Mouse (Mus musculus): ENCODE data around the gene Rgs3. TPM values are rescaled to one million over a fixed set of nuclear protein-coding genes. Genes with fewer than 3 reads are reported as not detected.
A peak's percentile ranks its signal among the peaks of the same experiment; 100 is the strongest.

Rgs3 gene
- 60.5 and 73.7 TPM in 2 replicates for polyA plus RNA-seq (2016; fragmentation: Nextera tagmentation; extraction: Ambion mirVana)

DNA sequence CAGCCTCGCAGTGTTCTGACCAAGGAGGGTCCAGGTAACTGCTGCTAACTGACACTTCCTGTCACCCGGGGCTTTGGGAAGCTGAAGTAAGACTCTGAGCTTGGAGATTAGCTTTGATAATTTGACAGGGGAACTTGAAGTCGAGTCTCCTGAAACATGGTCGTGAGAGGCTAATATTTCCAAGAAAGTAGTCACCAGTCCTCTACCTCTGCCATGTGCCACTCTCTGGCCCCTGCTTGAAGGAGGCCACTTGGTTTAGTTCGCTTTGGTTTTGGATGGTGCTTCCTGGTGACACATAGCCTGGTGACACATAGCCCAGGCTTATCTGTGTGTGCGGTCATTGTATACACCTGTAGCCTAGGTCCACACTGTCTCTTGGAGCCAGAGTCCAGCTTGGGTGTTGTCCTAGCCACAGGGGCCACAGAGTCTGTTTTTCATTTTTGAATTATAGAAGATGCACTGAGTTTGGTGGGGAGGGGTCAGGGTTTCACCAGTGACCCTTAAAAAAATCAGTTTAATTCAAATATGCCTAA, at the start of gene Rgs3:
TSS of gene Rgs3 (plus strand) at position 51 of the 533 bp plus-strand sequence.
- Histone ChIP-seq H3K4me1 (replicated peaks) (peaks cover 23% of the 10 kb centered on the region), H3K4me3 (no peak within 1 kb of the TSS), H3K4me2 (no peak within 1 kb of the TSS), H3K27me3 (replicated peaks) (peaks cover 56% of the 10 kb centered on the region), H3K9me3 (replicated peaks) (no peaks in the 10 kb centered on the region), H3K9ac (no peak within 1 kb of the TSS), H3K27ac (ENCODE audit: poor library complexity, severe bottlenecking) (no peak within 1 kb of the TSS), H3K36me3 (no peaks in the 10 kb centered on the region)
- no peak for ATAC-seq (ENCODE audit: insufficient number of reproducible peaks, low FRiP score)
- WGBS: 47% methylated on average over 6 of the region's 6 CpGs

DNA sequence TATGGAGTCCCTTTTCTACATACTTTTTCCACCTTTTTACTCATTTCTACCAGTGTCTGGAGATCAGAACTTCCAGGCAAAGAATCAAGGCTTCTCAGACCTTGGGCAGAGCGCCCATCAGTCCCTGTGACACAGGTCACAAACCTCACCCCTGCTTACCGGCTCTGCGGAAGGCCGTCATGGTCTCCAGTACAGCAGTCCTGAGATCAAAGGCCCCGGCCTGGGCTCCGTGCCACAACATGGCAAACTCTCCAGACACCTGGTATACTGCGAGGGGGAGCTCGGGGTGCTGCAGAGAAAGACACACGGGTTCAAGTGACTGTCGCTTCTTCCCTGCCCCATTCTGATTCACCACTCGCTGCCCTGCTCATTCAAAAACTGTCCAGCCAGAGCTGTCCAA, 49.7 kb upstream of the Rgs3 start:
- no peak for ATAC-seq (ENCODE audit: insufficient number of reproducible peaks, low FRiP score)
- H3K9ac ChIP-seq: no peak overlapping the region
- peaks cover 68% of the 10 kb centered on the region for H3K36me3 ChIP-seq
- H3K4me3 ChIP-seq: no peak overlapping the region
- H3K27ac ChIP-seq (ENCODE audit: poor library complexity, severe bottlenecking): no peak overlapping the region
- WGBS: 88% methylated on average over 11 of the region's 11 CpGs
- H3K9me3 ChIP-seq (replicated peaks): no peaks in the 10 kb centered on the region
- H3K27me3 ChIP-seq (replicated peaks): no peaks in the 10 kb centered on the region
- H3K4me1 ChIP-seq (replicated peaks): peaks cover 6% of the 10 kb centered on the region
- no peak overlapping the region for H3K4me2 ChIP-seq

DNA sequence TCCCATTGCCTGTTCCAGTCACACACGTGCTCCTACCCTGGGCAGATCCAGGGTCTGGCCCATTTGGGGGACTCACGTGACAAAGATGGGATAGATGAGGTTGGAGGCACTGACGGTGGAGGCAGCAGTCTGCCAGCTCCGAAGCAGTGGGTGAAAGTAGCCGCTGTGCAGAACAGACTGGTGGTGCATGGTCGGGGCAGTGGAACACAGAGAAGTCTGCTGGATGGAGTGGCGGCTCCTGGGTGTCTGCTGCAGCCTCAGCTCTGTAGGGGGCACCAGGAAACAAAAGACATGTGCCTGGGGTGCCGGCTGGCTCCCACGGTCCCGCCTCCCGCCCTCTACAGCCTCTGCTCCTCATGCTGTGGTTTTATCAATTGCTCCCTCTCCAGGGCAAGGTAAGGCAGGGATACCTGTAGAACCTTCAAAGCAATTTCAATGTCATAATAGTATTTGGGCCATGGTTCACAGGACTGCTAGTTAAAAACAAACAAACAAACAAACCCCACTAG, 45.6 kb upstream of the Rgs3 start:
- H3K9me3 ChIP-seq (replicated peaks): no peaks in the 10 kb centered on the region
- 0 out of 2 replicates have a peak overlapping the region, but pooled peaks have one; percentile 15 for H3K4me2 ChIP-seq
- H3K27me3 ChIP-seq (replicated peaks): no peaks in the 10 kb centered on the region
- H3K4me3 ChIP-seq: no peak overlapping the region
- no peak for ATAC-seq (ENCODE audit: insufficient number of reproducible peaks, low FRiP score)
- peaks cover 46% of the 10 kb centered on the region for H3K4me1 ChIP-seq (replicated peaks)
- 0 out of 2 replicates have a peak overlapping the region, but pooled peaks have one; percentile 9 for H3K9ac ChIP-seq
- H3K36me3 ChIP-seq: peaks cover 49% of the 10 kb centered on the region
- no peak overlapping the region for H3K27ac ChIP-seq (ENCODE audit: poor library complexity, severe bottlenecking)
- 49% methylated on average over 11 of the region's 11 CpGs for WGBS

DNA sequence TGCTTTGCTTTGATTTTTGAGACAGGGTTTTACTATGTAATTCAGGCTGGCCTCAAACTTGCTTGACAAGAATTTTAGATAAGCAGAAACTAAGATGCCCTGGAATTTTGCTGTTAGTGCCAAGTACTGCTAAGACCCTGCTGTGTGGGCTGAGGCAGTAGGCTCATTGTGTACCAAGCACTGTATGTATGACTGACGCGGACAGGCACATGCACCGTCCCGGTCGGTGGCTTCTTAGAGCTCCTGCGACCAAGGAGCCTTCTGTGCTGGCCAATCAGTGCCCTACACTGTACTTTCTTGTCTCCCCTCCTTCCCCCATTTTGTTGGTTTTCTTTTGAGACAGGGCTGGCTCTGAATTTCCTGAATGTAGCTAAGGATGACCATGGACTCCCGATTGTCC, 44.7 kb upstream of the Rgs3 start:
- peaks cover 48% of the 10 kb centered on the region for H3K4me1 ChIP-seq (replicated peaks)
- no peak overlapping the region for H3K9ac ChIP-seq
- ATAC-seq (ENCODE audit: insufficient number of reproducible peaks, low FRiP score): no peak
- H3K27ac ChIP-seq (ENCODE audit: poor library complexity, severe bottlenecking): peak overlapping the region; percentile 82
- peaks cover 40% of the 10 kb centered on the region for H3K36me3 ChIP-seq
- 62% methylated on average over 7 of the region's 7 CpGs for WGBS
- no peaks in the 10 kb centered on the region for H3K9me3 ChIP-seq (replicated peaks)
- peak overlapping the region; percentile 84 for H3K4me2 ChIP-seq
- no peaks in the 10 kb centered on the region for H3K27me3 ChIP-seq (replicated peaks)
- H3K4me3 ChIP-seq: peak overlapping the region; percentile 22; the same call in 1 of the 2 replicates

DNA sequence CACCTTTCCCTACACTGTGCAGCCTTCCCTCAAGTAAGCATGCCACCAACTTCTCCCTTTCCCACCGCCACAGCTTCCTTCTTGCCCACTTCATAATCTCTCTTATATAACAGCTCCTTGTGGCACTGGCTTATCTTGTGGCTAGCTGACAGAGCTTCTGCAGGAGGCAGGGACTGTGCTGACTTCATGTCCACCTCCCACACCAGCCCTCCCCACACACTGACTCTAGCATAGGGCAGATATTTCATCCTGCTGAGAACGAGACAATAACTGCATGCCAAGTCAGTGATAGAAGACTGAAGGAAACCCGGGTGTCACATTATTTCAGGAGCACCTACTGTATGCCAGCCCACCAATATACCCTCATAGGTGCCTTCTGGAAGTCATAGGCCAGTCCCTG, 44.2 kb upstream of the Rgs3 start:
- Histone ChIP-seq H3K4me2 (peak overlapping the region; percentile 84), H3K9me3 (replicated peaks) (no peaks in the 10 kb centered on the region), H3K27me3 (replicated peaks) (no peaks in the 10 kb centered on the region), H3K36me3 (peaks cover 35% of the 10 kb centered on the region), H3K4me1 (replicated peaks) (peaks cover 48% of the 10 kb centered on the region), H3K27ac (ENCODE audit: poor library complexity, severe bottlenecking) (peak overlapping the region; percentile 82), H3K4me3 (peak overlapping the region; percentile 22), H3K9ac (peak overlapping the region; percentile 26; the same call in 1 of the 2 replicates)
- WGBS: 33% methylated on average over 3 of the region's 3 CpGs
- ATAC-seq (ENCODE audit: insufficient number of reproducible peaks, low FRiP score): no peak

DNA sequence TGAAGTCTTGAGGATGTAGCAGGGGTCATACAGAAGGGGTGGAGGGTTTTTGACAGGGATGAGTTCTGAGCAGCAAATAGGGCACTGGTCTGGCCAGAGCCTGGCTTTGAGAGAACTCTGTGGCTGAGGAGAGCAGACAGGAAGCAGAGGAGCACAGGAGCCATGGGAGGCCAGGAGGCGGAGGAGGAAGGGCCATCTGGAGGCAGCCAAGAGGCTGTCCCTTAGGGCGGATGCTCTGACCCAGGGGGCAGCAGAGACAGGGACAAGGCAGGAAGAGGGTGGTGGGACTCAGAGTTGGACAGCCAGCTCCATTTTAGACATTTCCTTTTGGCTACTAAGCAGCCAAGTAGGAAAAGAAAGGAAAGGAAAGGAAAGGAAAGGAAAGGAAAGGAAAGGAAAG, 43.6 kb upstream of the Rgs3 start:
- Histone ChIP-seq H3K4me3 (peak overlapping the region; percentile 22), H3K9me3 (replicated peaks) (no peaks in the 10 kb centered on the region), H3K4me1 (replicated peaks) (peaks cover 48% of the 10 kb centered on the region), H3K36me3 (peaks cover 29% of the 10 kb centered on the region), H3K9ac (peak overlapping the region; percentile 26; the same call in 1 of the 2 replicates), H3K27me3 (replicated peaks) (no peaks in the 10 kb centered on the region), H3K27ac (ENCODE audit: poor library complexity, severe bottlenecking) (peak overlapping the region; percentile 82), H3K4me2 (peak overlapping the region; percentile 84)
- 18% methylated on average over 2 of the region's 2 CpGs for WGBS
- ATAC-seq (ENCODE audit: insufficient number of reproducible peaks, low FRiP score): peak; percentile 60

DNA sequence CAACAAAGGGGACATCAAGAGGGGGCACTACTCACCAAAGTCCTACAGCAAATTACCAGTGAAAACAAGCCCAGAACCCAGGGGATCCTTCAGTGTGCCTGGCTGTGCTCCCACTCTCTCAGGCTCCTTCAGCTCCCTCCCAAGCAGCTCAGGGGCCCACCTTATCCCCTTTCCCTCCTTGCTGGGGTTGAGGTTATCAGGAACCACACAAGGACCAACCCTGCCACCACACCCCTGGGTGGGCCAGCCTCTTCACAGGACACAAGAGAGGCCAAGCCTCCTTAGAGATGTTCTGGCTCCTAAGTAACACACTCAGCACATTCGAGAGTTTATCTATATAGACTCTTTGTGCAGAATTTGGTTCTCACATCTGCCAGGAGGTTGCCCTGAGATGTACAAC, 43.1 kb upstream of the Rgs3 start:
- H3K36me3 ChIP-seq: peaks cover 24% of the 10 kb centered on the region
- H3K9me3 ChIP-seq (replicated peaks): no peaks in the 10 kb centered on the region
- peak overlapping the region; percentile 56; the same call in 1 of the 2 replicates for H3K9ac ChIP-seq
- peak overlapping the region; percentile 82 for H3K27ac ChIP-seq (ENCODE audit: poor library complexity, severe bottlenecking)
- H3K27me3 ChIP-seq (replicated peaks): no peaks in the 10 kb centered on the region
- peak overlapping the region; percentile 20; the same call in 1 of the 2 replicates for H3K4me3 ChIP-seq
- peaks cover 48% of the 10 kb centered on the region for H3K4me1 ChIP-seq (replicated peaks)
- WGBS: 45% methylated on average over 1 of the region's 1 CpGs
- peak; percentile 56 for ATAC-seq (ENCODE audit: insufficient number of reproducible peaks, low FRiP score)
- peak overlapping the region; percentile 84 for H3K4me2 ChIP-seq

DNA sequence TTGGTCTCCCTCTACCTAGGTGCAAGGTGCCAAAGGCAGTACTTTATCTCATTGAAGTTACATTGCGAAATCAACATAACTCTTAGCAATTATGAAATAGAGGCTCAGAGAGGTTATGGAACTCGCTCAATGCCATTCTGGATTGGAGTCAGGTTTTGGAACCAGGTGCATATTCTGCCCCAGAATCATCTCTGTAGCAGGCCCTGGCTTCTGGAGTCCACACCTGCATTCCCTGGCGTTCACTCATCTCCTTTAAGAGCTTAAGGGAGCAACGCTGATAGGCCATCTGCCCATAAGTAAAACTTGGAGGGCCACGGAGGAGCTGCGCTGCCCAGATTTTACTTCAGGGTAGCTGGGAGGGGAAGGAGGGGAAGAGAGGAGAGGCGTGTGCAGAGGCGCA, 42.6 kb upstream of the Rgs3 start:
- Histone ChIP-seq H3K27me3 (replicated peaks) (no peaks in the 10 kb centered on the region), H3K36me3 (peaks cover 19% of the 10 kb centered on the region), H3K4me2 (peak overlapping the region; percentile 84), H3K9ac (no peak overlapping the region), H3K9me3 (replicated peaks) (no peaks in the 10 kb centered on the region), H3K4me3 (no peak overlapping the region; the same call in 1 of the 2 replicates), H3K27ac (ENCODE audit: poor library complexity, severe bottlenecking) (peak overlapping the region; percentile 82), H3K4me1 (replicated peaks) (peaks cover 48% of the 10 kb centered on the region)
- ATAC-seq (ENCODE audit: insufficient number of reproducible peaks, low FRiP score): no peak
- 82% methylated on average over 8 of the region's 8 CpGs for WGBS

DNA sequence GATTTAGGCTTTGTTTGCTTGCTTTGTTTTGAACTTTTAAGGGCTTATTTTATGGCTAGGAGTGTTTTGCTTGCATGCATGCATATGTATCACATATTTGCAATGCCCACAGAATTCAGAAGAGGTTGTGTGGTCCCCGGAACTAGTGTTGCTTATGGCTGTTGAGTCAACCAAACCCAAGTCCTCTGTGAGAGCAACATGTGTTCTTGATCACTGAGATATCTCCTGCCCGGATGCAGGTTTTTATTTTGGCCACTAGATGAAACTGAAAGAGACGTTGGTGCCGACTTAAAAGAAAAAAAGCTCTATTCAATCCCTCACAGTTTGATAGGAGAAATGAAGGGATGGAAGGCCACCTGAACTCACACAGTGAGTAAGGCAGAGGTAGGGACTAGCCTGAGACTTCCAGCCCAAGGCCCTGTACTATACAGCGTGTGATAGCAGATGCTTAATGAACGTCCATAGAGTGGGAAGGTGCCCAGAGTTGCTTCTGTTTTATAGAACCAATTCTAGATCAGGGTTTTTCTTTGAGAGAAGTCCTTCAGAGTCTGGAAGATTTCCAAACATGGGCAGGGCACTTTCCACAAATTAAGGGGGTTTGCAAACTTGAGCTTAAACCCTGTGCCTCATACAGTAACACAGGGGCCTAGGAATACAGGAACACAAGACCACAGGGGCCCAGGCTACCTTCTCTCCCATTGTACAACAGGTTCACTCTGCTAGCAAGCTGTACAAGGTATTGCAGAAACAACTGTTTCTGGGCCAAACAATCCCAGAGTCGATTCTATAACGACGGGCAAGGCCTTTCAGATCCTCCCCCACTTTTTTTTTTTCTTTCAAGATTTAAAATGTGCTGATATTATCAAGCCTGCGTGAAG, 41.9 kb upstream of the Rgs3 start:
- peak overlapping the region; percentile 82 for H3K27ac ChIP-seq (ENCODE audit: poor library complexity, severe bottlenecking)
- no peak for ATAC-seq (ENCODE audit: insufficient number of reproducible peaks, low FRiP score)
- peaks cover 19% of the 10 kb centered on the region for H3K36me3 ChIP-seq
- peak overlapping the region; percentile 74; the same call in 1 of the 2 replicates for H3K4me3 ChIP-seq
- 74% methylated on average over 10 of the region's 10 CpGs for WGBS
- H3K4me1 ChIP-seq (replicated peaks): peaks cover 48% of the 10 kb centered on the region
- H3K4me2 ChIP-seq: peak overlapping the region; percentile 84
- H3K9ac ChIP-seq: no peak overlapping the region; the same call in 1 of the 2 replicates
- no peaks in the 10 kb centered on the region for H3K9me3 ChIP-seq (replicated peaks)
- H3K27me3 ChIP-seq (replicated peaks): no peaks in the 10 kb centered on the region

DNA sequence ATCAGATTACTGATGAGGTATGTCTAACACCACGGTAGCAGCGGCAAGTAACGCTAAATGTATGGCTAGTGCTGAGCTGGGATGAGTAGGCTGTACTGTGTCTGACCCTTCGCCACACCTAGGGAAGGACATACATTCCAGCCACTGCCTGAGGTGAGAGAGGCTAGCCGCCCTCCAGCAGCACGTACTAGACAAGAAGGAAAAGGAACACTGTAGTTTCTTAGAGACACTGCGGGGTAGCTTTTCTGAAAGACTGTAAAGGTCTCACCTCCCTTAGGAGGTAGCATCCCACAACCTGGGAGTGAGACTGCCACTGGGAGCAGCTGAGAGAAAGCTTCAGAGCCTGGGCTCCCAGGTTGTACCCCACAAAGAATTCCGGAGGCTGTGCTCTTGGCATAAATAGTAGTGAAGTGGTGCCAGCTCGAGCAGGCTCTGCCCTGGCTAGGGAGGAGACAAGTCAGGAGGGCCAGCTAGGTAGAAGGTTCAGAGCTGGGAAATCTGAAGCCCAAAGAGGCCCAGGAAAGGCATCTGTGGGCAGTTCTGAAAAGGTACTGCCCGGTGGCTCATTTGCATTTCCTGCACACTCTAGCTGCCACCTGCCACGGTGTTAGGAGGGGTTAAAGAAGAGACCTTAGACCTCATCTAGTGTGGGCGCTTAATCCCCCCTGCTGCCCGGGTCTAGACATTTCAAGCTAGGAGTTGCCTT, 41.1 kb upstream of the Rgs3 start:
- peak overlapping the region; percentile 84 for H3K4me2 ChIP-seq
- H3K27ac ChIP-seq (ENCODE audit: poor library complexity, severe bottlenecking): peak overlapping the region; percentile 85; the same call in 1 of the 2 replicates
- no peak for ATAC-seq (ENCODE audit: insufficient number of reproducible peaks, low FRiP score)
- H3K9me3 ChIP-seq (replicated peaks): no peaks in the 10 kb centered on the region
- 47% methylated on average over 13 of the region's 13 CpGs for WGBS
- H3K4me1 ChIP-seq (replicated peaks): peaks cover 48% of the 10 kb centered on the region
- H3K4me3 ChIP-seq: peak overlapping the region; percentile 74
- H3K27me3 ChIP-seq (replicated peaks): no peaks in the 10 kb centered on the region
- peaks cover 18% of the 10 kb centered on the region for H3K36me3 ChIP-seq
- peak overlapping the region; percentile 83 for H3K9ac ChIP-seq

Measured in heart, embryonic 12.5 days (tissue).